Mouse (Mus musculus) neural tube, embryonic 14.5 days (tissue): ENCODE data around the gene Gm13279. TPM values are rescaled to one million over a fixed set of nuclear protein-coding genes. Genes with fewer than 3 reads are reported as not detected.
"Not testable (repeated sequence)": the region's sequence is repeated elsewhere in the genome, so short reads cannot be mapped to it uniquely, and the experiment has no call there.

Source experiments
- ATAC-seq: fragments of 200-750 bp; cut with Nextera tagmentation; 2 replicates; pipeline ENCODE4 v1.8.0; 2017; ENCODE audit warnings: low read depth, mild to moderate bottlenecking, moderate TSS enrichment, moderate library complexity
- H3K27ac ChIP-seq: fragments of 300-500 bp; sonication (generic); 2 replicates; pipeline ENCODE4 v1.5.1; 2014; ENCODE audit warnings: low read depth, mild to moderate bottlenecking, control low read depth, low read length, moderate library complexity, mixed read lengths
- H3K27me3 ChIP-seq: fragments of 300-500 bp; sonication (generic); 2 replicates; pipeline ENCODE4 v1.6.1; 2014; ENCODE audit warnings: low read length; ENCODE audit not compliant: control insufficient read depth, insufficient read depth
- H3K36me3 ChIP-seq: fragments of 300-500 bp; sonication (generic); 2 replicates; pipeline ENCODE4 v1.6.1; 2014; ENCODE audit warnings: low read length, mixed read lengths; ENCODE audit not compliant: control insufficient read depth, insufficient read depth
- H3K4me1 ChIP-seq: fragments of 300-500 bp; sonication (generic); 2 replicates; pipeline ENCODE4 v1.6.1; 2014; ENCODE audit warnings: low read length; ENCODE audit not compliant: control insufficient read depth, insufficient read depth
- H3K4me2 ChIP-seq: fragments of 300-500 bp; sonication (generic); 2 replicates; pipeline ENCODE4 v1.6.1; 2014; ENCODE audit warnings: mild to moderate bottlenecking, low read depth, low read length, control low read depth
- H3K4me3 ChIP-seq: fragments of 300-500 bp; sonication (generic); 2 replicates; pipeline ENCODE4 v1.5.1; 2014; ENCODE audit warnings: low read depth, low read length, control low read depth, mixed read lengths
- H3K9ac ChIP-seq: fragments of 300-500 bp; sonication (generic); replicated peaks from 2 replicates; pipeline ENCODE4 v1.6.1; 2014; ENCODE audit warnings: low read depth, mild to moderate bottlenecking, control low read depth, low read length, mixed read lengths
- H3K9me3 ChIP-seq: fragments of 300-500 bp; sonication (generic); 2 replicates; pipeline ENCODE4 v1.6.1; 2016; ENCODE audit warnings: low read length; ENCODE audit not compliant: control insufficient read depth
- WGBS: fragments of 180-500 bp; shearing (Covaris S2); extraction: QIAGEN DNeasy Blood & Tissue Kit; methylation state at CpG from one replicate; pipeline ENCODE4 v1.1.7; 2014; 5-methylcytosine and 5-hydroxymethylcytosine counted together
- polyA plus RNA-seq: library from polyadenylated mRNA; unstranded; fragments of >200 nt; fragmentation: Nextera tagmentation; extraction: Ambion mirVana; gene quantifications from 2 replicates; pipeline ENCODE4 v1.2.1, GENCODE M21; 2014

Gm13279 gene
- polyA plus RNA-seq, 1 experiment from 2014 or later, result not detected

GRCm38 (mm10) chr4:88819659-88820058 is 22.5 kb downstream of the Gm13279 start, which contains the start of gene Ifna11:
Gene Ifna11, plus strand, starts transcription at chr4:88819959.
- Histone ChIP-seq H3K9ac (no peak within 1 kb of the TSS), H3K4me1 (no peaks in the 10 kb centered on the region), H3K4me3 (no peak within 1 kb of the TSS), H3K27me3 (no peaks in the 10 kb centered on the region), H3K9me3 (no peaks in the 10 kb centered on the region), H3K4me2 (no peak within 1 kb of the TSS), H3K36me3 (no peaks in the 10 kb centered on the region), H3K27ac (no peak within 1 kb of the TSS)
- 100% methylated on average over 1 of the region's 1 CpGs for WGBS
- ATAC-seq, result no peak

DNA sequence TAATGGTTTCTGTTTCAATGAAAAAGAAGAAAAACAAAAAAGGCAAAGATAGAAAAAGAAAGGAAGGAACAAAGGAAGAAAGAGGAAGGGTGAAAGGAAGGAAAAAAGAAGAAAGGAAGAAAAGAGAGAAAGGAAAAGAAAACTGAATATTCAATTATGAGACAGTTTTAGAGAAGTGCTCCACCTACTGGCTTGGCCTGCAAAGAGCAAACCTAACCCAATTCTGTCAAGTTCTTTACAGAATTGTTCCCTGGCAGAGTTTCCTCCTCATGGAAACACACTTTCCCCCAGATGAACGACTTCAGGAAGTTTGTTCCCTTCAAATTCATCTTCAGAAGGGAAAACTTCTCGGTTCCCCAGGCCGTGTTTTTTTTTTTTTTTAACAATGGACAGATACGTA is 25.8 kb downstream of the Gm13279 start:
- Histone ChIP-seq H3K27ac (no peak overlapping the region), H3K4me1 (no peaks in the 10 kb centered on the region), H3K4me3 (no peak overlapping the region), H3K9me3 (no peaks in the 10 kb centered on the region), H3K9ac (no peak overlapping the region), H3K27me3 (no peaks in the 10 kb centered on the region), H3K36me3 (no peaks in the 10 kb centered on the region), H3K4me2 (no peak overlapping the region)
- WGBS, result 34% methylated on average over 4 of the region's 4 CpGs
- ATAC-seq, result no peak

GRCm38 (mm10) chr4:88827116-88827515 is 29.9 kb downstream of the Gm13279 start, which contains the start of gene Ifna6:
Gene Ifna6, plus strand, starts transcription at chr4:88827416.
- H3K9me3 ChIP-seq, H3K36me3 ChIP-seq, H3K9ac ChIP-seq, ATAC-seq, H3K4me3 ChIP-seq, H3K4me1 ChIP-seq, H3K27me3 ChIP-seq, H3K27ac ChIP-seq, H3K4me2 ChIP-seq: not testable (repeated sequence)

GRCm38 (mm10) chr4:88830523-88830922 is 33.3 kb downstream of the Gm13279 start:
- H3K9ac ChIP-seq, result no peak overlapping the region
- no peak overlapping the region for H3K4me3 ChIP-seq
- no peaks in the 10 kb centered on the region for H3K27me3 ChIP-seq
- H3K27ac ChIP-seq, result no peak overlapping the region
- no peak for ATAC-seq
- H3K4me2 ChIP-seq, result no peak overlapping the region
- H3K9me3 ChIP-seq, result no peaks in the 10 kb centered on the region
- H3K36me3 ChIP-seq, result no peaks in the 10 kb centered on the region
- H3K4me1 ChIP-seq, result no peaks in the 10 kb centered on the region
- 29% methylated on average over 4 of the region's 4 CpGs for WGBS

DNA sequence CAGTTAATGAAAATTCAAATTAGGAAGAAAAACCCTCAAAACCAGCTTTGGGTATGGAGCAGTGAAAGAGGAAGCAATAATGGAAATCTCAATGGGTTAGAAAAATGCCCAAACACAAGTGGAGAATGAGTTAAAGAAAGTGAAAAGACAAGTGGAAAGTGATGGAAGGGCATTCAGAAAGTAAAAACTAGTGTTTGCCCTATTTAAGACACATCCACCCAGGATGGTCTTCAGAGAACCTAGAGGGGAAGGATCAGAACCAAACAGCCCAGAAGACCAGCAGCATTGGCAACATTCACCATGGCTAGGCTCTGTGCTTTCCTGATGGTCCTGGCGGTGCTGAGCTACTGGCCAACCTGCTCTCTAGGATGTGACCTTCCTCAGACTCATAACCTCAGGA is 38.0 kb downstream of the Gm13279 start, which contains the start of gene Ifna5:
Gene Ifna5 (plus strand): TSS at position 301 of the 400 bp plus-strand sequence.
- H3K9ac ChIP-seq, H3K4me2 ChIP-seq, ATAC-seq, H3K4me1 ChIP-seq, H3K4me3 ChIP-seq, H3K27ac ChIP-seq, H3K9me3 ChIP-seq, H3K27me3 ChIP-seq, H3K36me3 ChIP-seq: not testable (repeated sequence)
- 92% methylated on average over 1 of the region's 1 CpGs for WGBS

GRCm38 (mm10) chr4:88838828-88839227 is 41.6 kb downstream of the Gm13279 start:
- Histone ChIP-seq H3K4me2 (no peak overlapping the region), H3K36me3 (no peaks in the 10 kb centered on the region), H3K27me3 (no peaks in the 10 kb centered on the region), H3K27ac (no peak overlapping the region), H3K9me3 (no peaks in the 10 kb centered on the region), H3K4me1 (no peaks in the 10 kb centered on the region), H3K9ac (no peak overlapping the region), H3K4me3 (no peak overlapping the region)
- WGBS, result 45% methylated on average over 3 of the region's 3 CpGs
- no peak for ATAC-seq

DNA sequence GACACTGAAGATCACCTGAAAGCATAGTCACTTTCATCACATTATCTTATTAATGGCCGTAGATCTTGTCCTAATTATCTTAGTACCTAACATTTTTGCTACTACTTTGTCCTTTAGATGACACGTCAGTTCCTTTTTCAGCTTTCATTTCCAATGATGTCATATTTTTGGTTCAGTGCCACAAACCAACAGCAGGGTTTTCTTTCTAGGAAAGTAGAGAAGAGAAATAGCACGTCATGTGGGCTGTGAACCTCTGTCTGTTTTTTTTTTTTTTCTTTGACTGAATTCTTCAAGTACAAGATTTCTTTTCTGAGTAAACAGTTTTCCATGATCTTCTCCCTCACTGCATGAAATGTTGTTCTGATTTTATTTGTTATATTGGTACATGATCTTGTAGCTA is 42.9 kb downstream of the Gm13279 start:
- no peak for ATAC-seq
- Histone ChIP-seq H3K4me1 (no peaks in the 10 kb centered on the region), H3K27me3 (no peaks in the 10 kb centered on the region), H3K4me3 (no peak overlapping the region), H3K9ac (no peak overlapping the region), H3K4me2 (no peak overlapping the region), H3K9me3 (no peaks in the 10 kb centered on the region), H3K36me3 (no peaks in the 10 kb centered on the region), H3K27ac (no peak overlapping the region)
- WGBS, result 79% methylated on average over 3 of the region's 3 CpGs

GRCm38 (mm10) chr4:88841438-88841911 is 44.3 kb downstream of the Gm13279 start, which contains the start of gene Ifna4:
Gene Ifna4, plus strand, starts transcription at chr4:88841861.
- Histone ChIP-seq H3K9me3 (no peaks in the 10 kb centered on the region), H3K27me3 (no peaks in the 10 kb centered on the region), H3K9ac (no peak within 1 kb of the TSS), H3K4me1 (no peaks in the 10 kb centered on the region), H3K36me3 (no peaks in the 10 kb centered on the region), H3K27ac (no peak within 1 kb of the TSS), H3K4me2 (no peak within 1 kb of the TSS), H3K4me3 (no peak within 1 kb of the TSS)
- no peak for ATAC-seq
- 48% methylated on average over 2 of the region's 2 CpGs for WGBS

- no peak for ATAC-seq
- no peaks in the 10 kb centered on the region for H3K36me3 ChIP-seq
- no peak overlapping the region for H3K9ac ChIP-seq
- H3K27ac ChIP-seq, result no peak overlapping the region
- H3K4me1 ChIP-seq, result no peaks in the 10 kb centered on the region
- no peaks in the 10 kb centered on the region for H3K9me3 ChIP-seq
- WGBS, result 60% methylated on average over 2 of the region's 2 CpGs
- no peak overlapping the region for H3K4me3 ChIP-seq
- no peak overlapping the region for H3K4me2 ChIP-seq
- H3K27me3 ChIP-seq, result no peaks in the 10 kb centered on the region
Observed at GRCm38 (mm10) chr4:88845334-88845733, 48.1 kb downstream of the Gm13279 start.
